ENCODE assay signal across 9 mouse cellular contexts in genomic region chr14:34565711-34566110, GRCm38 (mm10). TPM values are rescaled to one million over a fixed set of nuclear protein-coding genes. Genes with fewer than 3 reads are reported as not detected.
A peak's percentile ranks its signal among the peaks of the same experiment; 100 is the strongest.
DNase-seq lines count a peak whose midpoint lies in the region; ATAC-seq and TF ChIP-seq lines count a peak whose summit lies in the region.
"Had no signal": no experiment of that assay in that cellular context is flagged by ENCODE, and none has a peak within 500 bp of the region (broad histone marks: within the 10 kb centered on the region; RNA-seq: fewer than 3 reads in every experiment).

No protein-coding gene starts in this region.

- no peaks in the 10 kb centered on the region for H3K79me2 ChIP-seq in liver, adult 2 months (ENCODE audit: control insufficient read depth, insufficient read depth, low read length)

- no peak overlapping the region for H3K4me3 ChIP-seq in liver, adult 2 months (ENCODE audit: insufficient read depth, low read depth, low read length)
- H3K4me3 ChIP-seq in liver, embryonic 12.5 days = no peak overlapping the region
- H3K4me3 ChIP-seq in stomach, embryonic 16.5 days (replicated peaks; ENCODE audit: low read length) = no peak overlapping the region
- H3K4me3 ChIP-seq in hindbrain, embryonic 13.5 days = no peak overlapping the region
- H3K4me3 ChIP-seq: erythroblast, embryonic 14.5 days had no signal

- H3K9ac ChIP-seq in liver, adult 2 months (ENCODE audit: low read depth, low read length) = no peak overlapping the region
- no peak overlapping the region for H3K9ac ChIP-seq in liver, embryonic 12.5 days
- no peak overlapping the region for H3K9ac ChIP-seq in stomach, embryonic 16.5 days (ENCODE audit: low read length)
- H3K9ac ChIP-seq in hindbrain, embryonic 13.5 days = no peak overlapping the region

- no peaks in the 10 kb centered on the region for H3K27me3 ChIP-seq in liver, adult 2 months (ENCODE audit: control insufficient read depth, insufficient read depth, low read length)
- H3K27me3 ChIP-seq in liver, embryonic 12.5 days (replicated peaks) = peaks cover 24% of the 10 kb centered on the region
- no peaks in the 10 kb centered on the region for H3K27me3 ChIP-seq in stomach, embryonic 16.5 days (ENCODE audit: control insufficient read depth, insufficient read depth, low read length)
- H3K27me3 ChIP-seq in hindbrain, embryonic 13.5 days = 0 out of 2 replicates have a peak, but pooled peaks cover 13% of the 10 kb centered on the region

- no peaks in the 10 kb centered on the region for H3K36me3 ChIP-seq in liver, adult 2 months (ENCODE audit: control insufficient read depth, insufficient read depth, low read length)
- H3K36me3 ChIP-seq in liver, embryonic 12.5 days = no peaks in the 10 kb centered on the region
- H3K36me3 ChIP-seq in stomach, embryonic 16.5 days (ENCODE audit: control insufficient read depth, insufficient read depth, low read length) = no peaks in the 10 kb centered on the region
- H3K36me3 ChIP-seq in hindbrain, embryonic 13.5 days = no peaks in the 10 kb centered on the region

- no peaks in the 10 kb centered on the region for H3K9me3 ChIP-seq in liver, embryonic 12.5 days (replicated peaks)
- H3K9me3 ChIP-seq in stomach, embryonic 16.5 days (replicated peaks; ENCODE audit: control insufficient read depth, low read length) = no peaks in the 10 kb centered on the region
- H3K9me3 ChIP-seq in hindbrain, embryonic 13.5 days = no peaks in the 10 kb centered on the region

- no peak for TF ChIP-seq POLR2A in liver, adult 2 months (IDR thresholded peaks at IDR 0.05; ENCODE audit: extremely low read depth, insufficient read depth, low read length)

- H3K4me1 ChIP-seq in liver, adult 2 months (ENCODE audit: control insufficient read depth, insufficient read depth, low read length) = no peaks in the 10 kb centered on the region
- H3K4me1 ChIP-seq in liver, embryonic 12.5 days = no peaks in the 10 kb centered on the region
- peaks cover 18% of the 10 kb centered on the region for H3K4me1 ChIP-seq in stomach, embryonic 16.5 days (ENCODE audit: control insufficient read depth, insufficient read depth, low read length)
- H3K4me1 ChIP-seq in hindbrain, embryonic 13.5 days (replicated peaks) = peaks cover 10% of the 10 kb centered on the region

- H3K4me2 ChIP-seq in liver, embryonic 12.5 days = no peak overlapping the region
- H3K4me2 ChIP-seq in stomach, embryonic 16.5 days (ENCODE audit: low read depth, low read length) = no peak overlapping the region
- H3K4me2 ChIP-seq in hindbrain, embryonic 13.5 days = no peak overlapping the region

- no peak for ATAC-seq in liver, embryonic 12.5 days
- peak; percentile 56 for ATAC-seq in stomach, embryonic 16.5 days (ENCODE audit: insufficient read depth, low FRiP score)
- ATAC-seq in erythroid progenitor cell, adult 5-6 weeks (replicated peaks; ENCODE audit: low FRiP score, poor library complexity, severe bottlenecking) = no peak
- no peak for ATAC-seq in hindbrain, embryonic 13.5 days (ENCODE audit: low FRiP score)

- H3K27ac ChIP-seq in liver, adult 2 months (replicated peaks; ENCODE audit: insufficient read depth, low read depth, low read length) = no peak overlapping the region
- H3K27ac ChIP-seq in liver, embryonic 12.5 days = no peak overlapping the region
- peak overlapping the region; percentile 57 for H3K27ac ChIP-seq in stomach, embryonic 16.5 days (ENCODE audit: low read length)
- no peak overlapping the region for H3K27ac ChIP-seq in hindbrain, embryonic 13.5 days

- DNase-seq in liver, adult 2 months (ENCODE audit: extremely low read depth, low read depth, low spot score) = peak; percentile 23
- peak; percentile 59 for DNase-seq in gastrocnemius, postnatal 10 days
- DNase-seq in heart, postnatal 25 days (ENCODE audit: low spot score) = peak; percentile 66

- TF ChIP-seq CTCF in liver, adult 2 months (IDR thresholded peaks at IDR 0.05; ENCODE audit: low read depth, low read length) = no peak

- 73% methylated on average over 17 of the region's 17 CpGs for WGBS in liver, adult 2 months
- 62% methylated on average over 17 of the region's 17 CpGs for WGBS in liver, embryonic 12.5 days (ENCODE audit: insufficient replicate concordance)
- WGBS in stomach, embryonic 16.5 days = 56% methylated on average over 17 of the region's 17 CpGs
- WGBS in hindbrain, embryonic 13.5 days = 73% methylated on average over 17 of the region's 17 CpGs

- intact Hi-C loops in heart, postnatal 25 days (cut with DNase I) = loop anchor here (5.0 kb wide), 1 partner anchor 108 kb away; no protein-coding TSS in a partner anchor

RNA-seq across cellular contexts. Expression of gene Ldb3, which starts 22.8 kb away (rescaled TPM):
- total RNA-seq in liver, adult 2 months (2014; rRNA removed) = 0.18 TPM in 1 of 2 replicates, not detected in the other
- 0.06 TPM in 2 replicates for polyA plus RNA-seq in liver, adult 2 months (2012; rRNA removed)
- 0.17 and 0.20 TPM in 2 replicates for polyA plus RNA-seq in liver, embryonic 12.5 days (2016; fragmentation: Nextera tagmentation; extraction: Ambion mirVana)
- total RNA-seq in gastrocnemius, postnatal 10 days (2021) = 1,000 to 10,000 TPM; 1,336 to 1,359 TPM
- total RNA-seq in heart, postnatal 25 days (2021) = 1,000 to 10,000 TPM; 1,007 to 1,096 TPM
- 4.4 and 30.9 TPM in 2 replicates for polyA plus RNA-seq in stomach, embryonic 16.5 days (2015; fragmentation: Nextera tagmentation; extraction: Ambion mirVana)
- total RNA-seq in erythroid progenitor cell, adult 5-6 weeks (2015; ENCODE audit: low replicate concordance) = not detected in 2 replicates
- total RNA-seq in erythroid progenitor cell, adult 5-6 weeks (2017; ENCODE audit: low replicate concordance) = not detected in 2 replicates
- 0.50 and 0.56 TPM in 2 replicates for polyA plus RNA-seq in hindbrain, embryonic 13.5 days (2015; fragmentation: Nextera tagmentation; extraction: Ambion mirVana)
- polyA plus RNA-seq: erythroblast, embryonic 14.5 days had no signal

RNA-seq across cellular contexts. Expression of gene Opn4, which starts 34.2 kb away (rescaled TPM):
- total RNA-seq in liver, adult 2 months (2014; rRNA removed) = not detected in 2 replicates
- not detected in 2 replicates for polyA plus RNA-seq in liver, adult 2 months (2012; rRNA removed)
- not detected in 2 replicates for polyA plus RNA-seq in liver, embryonic 12.5 days (2016; fragmentation: Nextera tagmentation; extraction: Ambion mirVana)
- not detected for total RNA-seq in gastrocnemius, postnatal 10 days (2021)
- total RNA-seq in heart, postnatal 25 days (2021) = 1 to 10 TPM; 2.6 to 2.9 TPM
- polyA plus RNA-seq in stomach, embryonic 16.5 days (2015; fragmentation: Nextera tagmentation; extraction: Ambion mirVana) = 0.06 TPM in 1 of 2 replicates, not detected in the other
- total RNA-seq in erythroid progenitor cell, adult 5-6 weeks (2015; ENCODE audit: low replicate concordance) = not detected in 2 replicates
- not detected in 2 replicates for total RNA-seq in erythroid progenitor cell, adult 5-6 weeks (2017; ENCODE audit: low replicate concordance)
- not detected in 2 replicates for polyA plus RNA-seq in hindbrain, embryonic 13.5 days (2015; fragmentation: Nextera tagmentation; extraction: Ambion mirVana)
- polyA plus RNA-seq: erythroblast, embryonic 14.5 days; limb, embryonic 11.5 days had no signal

RNA-seq across cellular contexts. Expression of gene 9230112D13Rik, which starts 43.1 kb away (rescaled TPM):
- not detected in 2 replicates for total RNA-seq in liver, adult 2 months (2014; rRNA removed)
- not detected in 2 replicates for polyA plus RNA-seq in liver, adult 2 months (2012; rRNA removed)
- not detected in 2 replicates for polyA plus RNA-seq in liver, embryonic 12.5 days (2016; fragmentation: Nextera tagmentation; extraction: Ambion mirVana)
- not detected for total RNA-seq in gastrocnemius, postnatal 10 days (2021)
- not detected for total RNA-seq in heart, postnatal 25 days (2021)
- not detected in 2 replicates for polyA plus RNA-seq in stomach, embryonic 16.5 days (2015; fragmentation: Nextera tagmentation; extraction: Ambion mirVana)
- not detected in 2 replicates for total RNA-seq in erythroid progenitor cell, adult 5-6 weeks (2015; ENCODE audit: low replicate concordance)
- total RNA-seq in erythroid progenitor cell, adult 5-6 weeks (2017; ENCODE audit: low replicate concordance) = not detected in 2 replicates
- polyA plus RNA-seq in hindbrain, embryonic 13.5 days (2015; fragmentation: Nextera tagmentation; extraction: Ambion mirVana) = not detected in 2 replicates
- polyA plus RNA-seq: limb, embryonic 11.5 days had no signal

Comparison
In these comparisons a context has a peak if more than half of its experiments do, and no peak if none do; other contexts are left out.
1. RNA of gene Ldb3, which starts 22.8 kb away (total RNA-seq): 1,336 to 1,359 TPM in gastrocnemius, postnatal 10 days and 1,007 to 1,096 TPM in heart, postnatal 25 days; 0.18 TPM in liver, adult 2 months and not detected in erythroid progenitor cell, adult 5-6 weeks; every median in the first group is over 100 times any median in the second.
2. Peak in every context shown above with its lines, with median percentiles within 50 percentile points of each other: DNase-seq.